In genomic region chr7:137005293-137005692, GRCm38 (mm10) we compare ENCODE assay signal across 19 mouse cellular contexts.
DNase-seq lines count a peak whose midpoint lies in the region; ATAC-seq and TF ChIP-seq lines count a peak whose summit lies in the region.
"Had no signal": no experiment of that assay in that cellular context is flagged by ENCODE, and none has a peak within 500 bp of the region (broad histone marks: within the 10 kb centered on the region; RNA-seq: fewer than 3 reads in every experiment).

No protein-coding gene starts in this region.

- H3K36me3 ChIP-seq in forebrain, embryonic 16.5 days (ENCODE audit: control insufficient read depth, insufficient read depth), result no peaks in the 10 kb centered on the region
- no peaks in the 10 kb centered on the region for H3K36me3 ChIP-seq in forebrain, postnatal 0 days (ENCODE audit: insufficient read depth)
- H3K36me3 ChIP-seq in lung, embryonic 16.5 days (ENCODE audit: control insufficient read depth, insufficient read depth, low read length), result no peaks in the 10 kb centered on the region
- no peaks in the 10 kb centered on the region for H3K36me3 ChIP-seq in neural tube, embryonic 12.5 days
- H3K36me3 ChIP-seq: liver, embryonic 13.5 days had no signal

- DNase-seq in forebrain, postnatal 0 days, result no peak
- no peak for DNase-seq in lung, postnatal 25 days (ENCODE audit: low spot score)
- peak; percentile 44 for DNase-seq in hindlimb bud, embryonic 11.5 days (ENCODE audit: extremely low spot score, low read depth, low spot score)
- no peak for DNase-seq in thymus, postnatal 0 days (ENCODE audit: low spot score)
- DNase-seq: adrenal gland, postnatal 36 days; cerebellum, adult 18-20 months; cerebellum, postnatal 25 days; heart, postnatal 10 days; kidney, adult 8-10 months; kidney, postnatal 25 days; liver, embryonic 13.5 days; lung, embryonic 14.5 days; right cerebral cortex, postnatal 25 days; thymus, adult 2 months had no signal

- TF ChIP-seq CTCF in forebrain, postnatal 0 days (IDR thresholded peaks at IDR 0.05; ENCODE audit: low read depth), result no peak

- no peak for ATAC-seq in forebrain, embryonic 16.5 days
- no peak for ATAC-seq in forebrain, postnatal 0 days
- ATAC-seq in lung, embryonic 16.5 days (ENCODE audit: low read depth), result no peak
- 0 out of 2 replicates have a peak, but pooled peaks have one; percentile 18 for ATAC-seq in neural tube, embryonic 12.5 days (ENCODE audit: low FRiP score, low read depth)
- ATAC-seq: forebrain, embryonic 14.5 days had no signal

- H3K4me3 ChIP-seq in forebrain, embryonic 16.5 days (replicated peaks; ENCODE audit: low read length), result no peak overlapping the region
- H3K4me3 ChIP-seq in forebrain, postnatal 0 days (ENCODE audit: low read depth, low read length), result no peak overlapping the region
- H3K4me3 ChIP-seq in lung, embryonic 16.5 days (ENCODE audit: low read length), result no peak overlapping the region
- H3K4me3 ChIP-seq in neural tube, embryonic 12.5 days, result no peak overlapping the region
- H3K4me3 ChIP-seq: liver, embryonic 13.5 days had no signal

- H3K4me2 ChIP-seq in forebrain, embryonic 16.5 days (ENCODE audit: low read length), result peak overlapping the region; percentile 23; the same call in 1 of the 2 replicates
- H3K4me2 ChIP-seq in forebrain, postnatal 0 days (ENCODE audit: low read depth), result no peak overlapping the region
- H3K4me2 ChIP-seq in lung, embryonic 16.5 days (ENCODE audit: low read depth, low read length), result peak overlapping the region; percentile 14; the same call in 1 of the 2 replicates
- 0 out of 2 replicates have a peak overlapping the region, but pooled peaks have one; percentile 5 for H3K4me2 ChIP-seq in neural tube, embryonic 12.5 days (replicated peaks)
- H3K4me2 ChIP-seq: heart, embryonic 11.5 days; liver, embryonic 13.5 days; lung, embryonic 14.5 days had no signal

- no peak overlapping the region for H3K9ac ChIP-seq in forebrain, embryonic 16.5 days (replicated peaks; ENCODE audit: low read depth, low read length)
- H3K9ac ChIP-seq in forebrain, postnatal 0 days, result no peak overlapping the region
- H3K9ac ChIP-seq in lung, embryonic 16.5 days (ENCODE audit: low read length), result no peak overlapping the region
- no peak overlapping the region for H3K9ac ChIP-seq in neural tube, embryonic 12.5 days
- H3K9ac ChIP-seq: liver, embryonic 13.5 days; lung, embryonic 14.5 days had no signal

- peaks cover 12% of the 10 kb centered on the region for H3K4me1 ChIP-seq in forebrain, embryonic 16.5 days (replicated peaks; ENCODE audit: control insufficient read depth, insufficient read depth, low read length)
- no peaks in the 10 kb centered on the region for H3K4me1 ChIP-seq in forebrain, postnatal 0 days (ENCODE audit: insufficient read depth)
- H3K4me1 ChIP-seq in lung, embryonic 16.5 days (replicated peaks; ENCODE audit: control insufficient read depth, insufficient read depth, low read length), result no peaks in the 10 kb centered on the region
- H3K4me1 ChIP-seq in neural tube, embryonic 12.5 days, result peaks cover 35% of the 10 kb centered on the region
- H3K4me1 ChIP-seq: liver, embryonic 13.5 days had no signal

- no peaks in the 10 kb centered on the region for H3K27me3 ChIP-seq in forebrain, embryonic 16.5 days (replicated peaks; ENCODE audit: control insufficient read depth, insufficient read depth, low read length)
- H3K27me3 ChIP-seq in forebrain, postnatal 0 days (ENCODE audit: insufficient read depth, low read length), result no peaks in the 10 kb centered on the region; the same call in 1 of the 2 replicates
- H3K27me3 ChIP-seq in lung, embryonic 16.5 days (ENCODE audit: control insufficient read depth, insufficient read depth, low read depth, low read length), result no peaks in the 10 kb centered on the region
- H3K27me3 ChIP-seq in neural tube, embryonic 12.5 days (replicated peaks), result no peaks in the 10 kb centered on the region
- H3K27me3 ChIP-seq: liver, embryonic 13.5 days had no signal

- no peak overlapping the region for H3K27ac ChIP-seq in forebrain, embryonic 16.5 days (ENCODE audit: low read length)
- H3K27ac ChIP-seq in forebrain, postnatal 0 days (ENCODE audit: low read depth, low read length), result no peak overlapping the region
- no peak overlapping the region for H3K27ac ChIP-seq in lung, embryonic 16.5 days (ENCODE audit: low read length)
- no peak overlapping the region for H3K27ac ChIP-seq in neural tube, embryonic 12.5 days
- H3K27ac ChIP-seq: liver, embryonic 13.5 days had no signal

- 31% methylated on average over 11 of the region's 11 CpGs for WGBS in forebrain, embryonic 16.5 days
- 37% methylated on average over 11 of the region's 11 CpGs for WGBS in forebrain, postnatal 0 days
- 37% methylated on average over 11 of the region's 11 CpGs for WGBS in lung, embryonic 16.5 days
- WGBS in neural tube, embryonic 12.5 days, result 35% methylated on average over 11 of the region's 11 CpGs

- no peaks in the 10 kb centered on the region for H3K9me3 ChIP-seq in forebrain, embryonic 16.5 days (ENCODE audit: control insufficient read depth, low read length)
- no peaks in the 10 kb centered on the region for H3K9me3 ChIP-seq in forebrain, postnatal 0 days (ENCODE audit: low read length)
- H3K9me3 ChIP-seq in lung, embryonic 16.5 days (ENCODE audit: control insufficient read depth, low read length), result no peaks in the 10 kb centered on the region
- no peaks in the 10 kb centered on the region for H3K9me3 ChIP-seq in neural tube, embryonic 12.5 days
- H3K9me3 ChIP-seq: liver, embryonic 13.5 days had no signal
